Mouse (Mus musculus) lung, adult 18-20 months (tissue): ENCODE data around the gene Fxn.
"Not testable (repeated sequence)": the region's sequence is repeated elsewhere in the genome, so short reads cannot be mapped to it uniquely, and the experiment has no call there.

Experiments used
- DNase-seq, 2 experiments: peaks; one replicate each; pipeline ENCODE4 v3.0.0; 2022; ENCODE audit warnings: mixed read lengths in 2 of 2

The Fxn gene

DNA sequence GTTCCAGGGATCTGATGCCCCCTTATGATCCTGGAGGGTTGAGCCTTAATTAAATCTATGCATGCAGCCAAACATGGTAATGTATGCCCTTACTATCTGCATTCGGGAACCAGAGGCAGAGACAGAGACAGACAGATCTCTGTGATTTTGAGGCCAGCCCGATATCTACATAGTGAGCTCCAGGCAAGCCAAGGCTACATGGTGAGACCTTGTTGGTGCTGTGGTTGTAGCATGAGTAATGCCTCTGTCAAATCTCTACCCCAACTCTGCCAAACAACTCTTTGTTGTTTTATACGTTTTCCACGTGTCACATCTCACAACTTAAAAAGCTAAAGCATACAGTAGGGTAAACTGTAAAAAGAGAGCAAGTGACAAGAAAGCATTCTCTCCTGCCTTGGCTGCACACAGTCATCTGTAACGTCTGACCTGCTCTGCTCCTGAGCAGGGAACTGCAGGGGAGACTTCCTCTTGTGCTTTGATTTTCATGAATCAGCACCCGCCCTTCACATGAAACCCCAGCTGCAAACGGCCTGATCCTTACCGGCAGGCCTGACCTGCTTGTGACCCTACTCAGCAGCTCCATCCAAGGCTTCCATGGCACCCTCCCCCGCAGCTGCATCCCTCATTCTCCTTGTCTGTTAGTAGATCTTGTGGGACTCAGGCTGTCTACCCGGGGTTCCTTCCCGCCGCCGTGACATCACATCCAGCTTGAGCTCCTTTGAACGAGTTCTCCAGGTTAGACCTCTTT is 38.4 kb downstream of the Fxn start:
- no peak for DNase-seq

GRCm38 (mm10) chr19:24241271-24241670 is 39.1 kb downstream of the Fxn start:
- DNase-seq, result no peak

GRCm38 (mm10) chr19:24238011-24238410 is 42.4 kb downstream of the Fxn start:
- DNase-seq, result no peak

DNA sequence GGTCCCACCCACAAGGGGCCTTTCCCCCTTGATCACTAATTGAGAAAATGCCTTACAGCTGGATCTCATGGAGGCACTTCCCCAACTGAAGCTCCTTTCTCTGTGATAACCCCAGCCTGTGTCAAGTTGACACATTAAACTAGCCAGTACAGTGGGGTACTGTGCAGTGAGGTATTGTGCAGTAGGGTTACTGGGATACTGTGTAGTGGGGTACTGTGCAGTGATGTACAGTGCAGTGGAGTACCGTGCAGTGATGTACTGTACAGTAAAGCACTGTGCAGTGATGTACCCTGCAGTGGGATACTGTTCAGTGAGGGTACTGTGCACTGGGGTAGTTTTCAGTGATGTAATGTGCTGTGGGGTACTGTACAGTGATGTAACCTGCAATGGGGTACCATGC is 48.0 kb downstream of the Fxn start:
- DNase-seq, result not testable (repeated sequence)

- peak; percentile 89 to 93 for DNase-seq
These were observed 55.1 kb downstream of the Fxn start for GRCm38 (mm10) chr19:24225305-24225696.

- peak; percentile 89 to 93 for DNase-seq
These were observed 55.7 kb downstream of the Fxn start, which contains the start of gene Tjp2 for GRCm38 (mm10) chr19:24224500-24225304. Gene Tjp2 (minus strand): TSS chr19:24225030.

DNA sequence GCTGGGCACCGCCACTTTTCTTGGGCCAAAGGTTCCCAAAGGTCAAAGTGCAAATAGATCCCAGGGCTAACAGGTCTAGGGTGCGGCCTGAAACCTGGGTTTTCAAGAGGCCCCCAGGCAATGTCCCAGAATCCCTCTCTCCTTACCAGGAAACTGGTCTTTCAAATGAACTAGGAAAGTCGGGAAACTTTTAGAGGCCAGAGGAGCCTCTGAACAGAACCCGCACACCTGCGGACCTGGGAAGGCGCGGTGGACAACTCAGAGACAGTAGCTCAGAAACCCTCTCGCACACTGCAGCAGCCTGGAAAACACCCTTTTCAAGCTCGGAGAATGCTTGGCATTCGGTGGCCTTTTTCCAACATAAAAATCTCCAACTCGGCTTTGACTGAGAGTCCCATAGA is 56.6 kb downstream of the Fxn start:
- DNase-seq, result peak; percentile 46 to 57

DNA sequence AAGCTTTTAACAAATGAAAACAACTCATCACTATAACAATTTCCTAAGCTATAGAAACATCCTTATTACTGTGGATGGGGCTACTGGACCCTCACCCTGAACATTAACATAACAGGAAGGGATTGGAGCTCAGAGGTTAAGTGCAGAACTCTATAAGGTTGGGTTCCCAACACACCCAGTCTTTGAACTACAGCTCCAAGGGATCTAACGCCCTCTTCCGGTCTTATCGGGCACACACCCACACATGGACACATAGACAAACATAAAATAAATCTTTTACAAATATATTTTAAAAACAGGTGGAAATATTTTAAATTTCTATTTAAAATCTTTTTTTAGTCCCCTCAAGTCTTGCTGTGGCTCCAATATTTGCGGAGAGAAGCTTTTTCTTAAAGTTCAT is 59.0 kb downstream of the Fxn start:
- no peak for DNase-seq

DNA sequence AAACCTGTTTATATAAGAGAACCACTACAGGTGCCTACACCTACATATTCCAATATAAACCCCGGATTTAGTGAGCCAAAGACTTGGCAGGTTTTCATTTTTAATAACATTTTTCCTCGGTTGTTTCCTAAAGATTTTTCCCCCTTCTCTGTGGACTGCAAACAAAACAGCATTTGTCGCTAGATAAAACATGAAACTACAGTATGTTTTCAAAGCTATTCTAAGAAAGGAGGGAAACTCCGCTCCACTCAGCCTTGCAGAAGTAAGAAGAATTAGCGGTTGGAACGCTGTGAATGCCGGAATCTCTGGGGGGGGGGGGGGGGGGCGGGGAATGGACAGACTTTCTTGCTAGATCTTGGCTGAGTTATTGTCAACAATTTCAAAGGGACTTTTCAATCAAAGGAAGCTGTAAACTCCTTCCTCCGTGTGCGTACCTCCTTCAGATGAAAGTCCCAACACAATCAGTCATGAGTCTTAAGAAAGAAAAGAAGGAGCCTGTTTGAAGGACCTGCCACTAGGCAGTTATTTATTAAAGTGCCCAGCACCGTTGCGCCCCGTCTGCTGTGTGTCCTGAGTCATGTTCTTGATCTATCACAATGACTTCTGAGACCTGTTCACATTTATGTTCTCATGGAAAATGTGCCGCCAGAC is 59.5 kb downstream of the Fxn start:
- peak in 1 of 2 experiments; percentile 31 for DNase-seq

GRCm38 (mm10) chr19:24219011-24219410 is 61.4 kb downstream of the Fxn start:
- no peak for DNase-seq

GRCm38 (mm10) chr19:24218291-24218690 is 62.1 kb downstream of the Fxn start:
- DNase-seq, result no peak

- DNase-seq, result no peak
These were observed 62.6 kb downstream of the Fxn start for GRCm38 (mm10) chr19:24217851-24218250.

DNA sequence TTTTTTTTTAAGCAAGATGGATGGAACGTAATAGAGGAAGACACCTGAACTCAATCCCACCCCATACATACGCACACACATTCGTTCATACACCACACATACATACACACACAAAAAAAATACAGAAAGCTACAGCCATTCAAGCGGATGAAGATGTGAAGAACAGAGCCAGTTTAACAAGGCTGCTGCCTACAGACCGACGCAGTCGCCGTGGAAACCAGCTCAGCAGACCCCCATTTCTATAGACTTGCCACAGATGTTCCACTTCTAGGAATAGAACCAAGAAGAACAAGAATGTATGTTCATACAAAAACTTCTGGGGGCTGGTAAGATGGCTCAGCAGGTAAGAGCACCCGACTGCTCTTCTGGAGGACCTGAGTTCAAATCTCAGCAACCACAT is 63.6 kb downstream of the Fxn start:
- DNase-seq, result no peak

- no peak for DNase-seq
These were observed 65.5 kb downstream of the Fxn start for GRCm38 (mm10) chr19:24214939-24215338.

DNA sequence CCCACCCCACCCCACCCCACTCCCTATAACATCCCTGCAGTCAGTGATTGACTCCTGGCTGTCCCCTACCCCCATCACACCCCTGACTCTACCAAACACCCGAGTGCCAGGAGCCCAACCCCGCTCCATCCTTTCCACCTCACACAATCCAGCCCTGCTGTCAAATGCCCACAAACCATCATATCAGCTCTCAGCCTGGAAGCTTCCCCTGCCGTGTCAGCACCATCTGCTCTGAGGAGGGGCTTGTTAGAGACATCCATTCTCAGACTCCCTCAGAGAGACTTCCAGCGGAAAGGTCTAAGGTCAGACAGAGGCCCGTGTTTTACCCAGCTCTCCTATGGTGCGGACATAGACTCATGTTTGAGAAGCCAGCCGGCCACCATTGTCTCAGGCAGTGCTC is 67.1 kb downstream of the Fxn start:
- no peak for DNase-seq

DNA sequence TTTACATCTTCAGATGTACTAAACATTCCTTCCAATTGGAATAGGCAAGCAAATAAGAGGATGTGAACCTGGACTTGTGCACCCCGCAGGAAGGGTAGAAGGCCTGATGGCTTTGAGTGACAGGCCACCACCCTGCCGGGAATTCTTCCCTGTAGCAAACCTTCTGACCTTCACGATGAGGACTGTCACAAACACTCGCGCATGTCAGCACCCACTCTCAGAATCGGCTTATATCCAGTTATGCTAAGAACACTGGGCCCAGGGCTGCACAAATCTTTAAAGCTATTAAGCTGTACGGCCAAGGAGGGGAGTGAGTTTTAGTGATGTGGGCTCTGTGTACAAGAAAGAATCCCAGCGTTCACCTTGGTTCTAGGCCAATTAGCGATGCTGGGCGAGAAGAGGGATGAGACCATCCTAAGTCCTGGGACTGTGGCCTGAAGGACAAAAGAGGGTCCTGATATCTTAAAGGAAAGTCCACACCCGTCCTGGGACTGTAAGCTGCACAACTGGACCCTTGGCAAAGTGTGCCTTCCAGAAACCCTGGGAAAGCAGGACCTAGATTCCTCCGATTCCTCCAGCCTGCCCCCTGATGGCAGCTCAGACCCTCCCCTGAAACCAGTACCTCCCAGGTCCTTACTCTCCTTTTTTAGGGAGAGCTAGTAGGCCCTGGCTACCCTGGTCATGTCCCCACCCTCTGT is 67.7 kb downstream of the Fxn start:
- no peak for DNase-seq
